Mouse (Mus musculus): ENCODE data around the gene 2510039O18Rik. TPM values are rescaled to one million over a fixed set of nuclear protein-coding genes. Genes with fewer than 3 reads are reported as not detected.

The 2510039O18Rik gene
- polyA plus RNA-seq, 1 experiment from 2014 or later = 39.1 TPM

DNA sequence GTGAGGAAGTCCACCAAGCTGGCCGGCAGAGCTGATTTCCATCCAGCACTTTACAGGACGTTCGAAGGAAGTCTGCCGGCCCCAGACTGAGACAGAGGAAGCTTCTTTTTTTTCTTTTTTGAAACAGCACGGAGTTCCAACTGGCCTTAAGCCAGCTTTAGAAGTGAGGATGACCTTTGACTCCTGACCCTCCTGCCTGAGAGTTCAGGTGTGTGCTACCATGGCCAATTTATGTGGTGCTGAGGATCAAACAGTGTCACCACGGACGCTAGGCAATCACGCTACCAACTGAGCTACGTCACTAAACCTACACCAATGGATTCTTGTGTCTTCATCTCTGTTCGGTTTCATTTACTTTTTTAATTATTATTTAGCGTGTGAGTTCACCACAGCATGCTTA is 18.4 kb upstream of the 2510039O18Rik start:
- H3K4me3 ChIP-seq (ENCODE audit: inconsistent target) = no peak overlapping the region
- 48% methylated on average over 11 of the region's 11 CpGs for WGBS (ENCODE audit: missing documents)
- peaks cover 15% of the 10 kb centered on the region; the same call in 1 of the 2 replicates for H3K79me2 ChIP-seq (ENCODE audit: inconsistent target)
- peak overlapping the region; percentile 46 for H3K27ac ChIP-seq
- peaks cover 84% of the 10 kb centered on the region for H3K36me3 ChIP-seq (ENCODE audit: inconsistent target)

DNA sequence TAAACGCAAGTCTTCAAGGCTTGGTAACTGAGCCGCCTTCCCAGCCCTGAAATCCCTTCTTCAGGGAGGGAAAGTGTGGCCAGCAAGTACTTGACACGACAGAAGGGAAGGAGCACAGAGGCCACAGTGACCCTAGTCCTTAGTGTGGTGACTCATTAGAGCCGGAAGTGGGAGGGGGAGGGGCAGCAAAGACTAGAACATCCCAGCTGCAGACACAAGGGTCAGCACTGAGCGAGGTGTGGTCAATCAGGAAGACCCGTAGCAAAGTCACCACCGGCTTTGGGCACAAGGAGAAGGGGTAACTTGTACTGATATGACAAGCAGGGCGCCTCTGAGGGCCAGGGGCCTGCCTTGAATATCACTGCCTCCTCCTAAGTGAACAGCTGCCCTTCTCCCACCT is 13.0 kb upstream of the 2510039O18Rik start:
- peak overlapping the region; percentile 95 for H3K27ac ChIP-seq
- WGBS (ENCODE audit: missing documents) = 34% methylated on average over 8 of the region's 8 CpGs
- H3K4me3 ChIP-seq (ENCODE audit: inconsistent target) = no peak overlapping the region
- H3K36me3 ChIP-seq (ENCODE audit: inconsistent target) = peaks cover 81% of the 10 kb centered on the region
- peaks cover 34% of the 10 kb centered on the region for H3K79me2 ChIP-seq (ENCODE audit: inconsistent target)

DNA sequence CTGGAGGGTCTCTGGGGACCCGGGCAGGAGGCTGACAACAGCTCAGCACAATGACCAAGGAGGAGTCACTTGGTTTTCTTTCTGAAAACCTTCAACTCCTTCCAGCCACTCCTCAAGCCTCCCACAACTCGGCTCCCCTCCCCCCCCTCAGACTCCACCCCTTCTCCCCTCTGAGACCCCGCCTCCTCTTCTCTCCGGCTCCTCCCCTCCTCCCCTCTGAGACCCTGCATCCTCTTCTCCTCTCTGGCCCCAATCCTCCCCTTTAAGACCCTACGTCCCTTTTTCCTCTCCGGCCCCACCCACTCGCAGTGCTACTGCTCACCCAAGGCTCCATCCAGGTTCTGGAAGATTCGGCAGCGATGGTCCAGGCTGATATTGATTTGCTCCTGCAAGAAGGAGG is 12.6 kb upstream of the 2510039O18Rik start:
- H3K4me3 ChIP-seq (ENCODE audit: inconsistent target) = no peak overlapping the region
- 50% methylated on average over 7 of the region's 9 CpGs for WGBS (ENCODE audit: missing documents)
- peaks cover 38% of the 10 kb centered on the region for H3K79me2 ChIP-seq (ENCODE audit: inconsistent target)
- H3K27ac ChIP-seq = peak overlapping the region; percentile 95
- peaks cover 81% of the 10 kb centered on the region for H3K36me3 ChIP-seq (ENCODE audit: inconsistent target)

DNA sequence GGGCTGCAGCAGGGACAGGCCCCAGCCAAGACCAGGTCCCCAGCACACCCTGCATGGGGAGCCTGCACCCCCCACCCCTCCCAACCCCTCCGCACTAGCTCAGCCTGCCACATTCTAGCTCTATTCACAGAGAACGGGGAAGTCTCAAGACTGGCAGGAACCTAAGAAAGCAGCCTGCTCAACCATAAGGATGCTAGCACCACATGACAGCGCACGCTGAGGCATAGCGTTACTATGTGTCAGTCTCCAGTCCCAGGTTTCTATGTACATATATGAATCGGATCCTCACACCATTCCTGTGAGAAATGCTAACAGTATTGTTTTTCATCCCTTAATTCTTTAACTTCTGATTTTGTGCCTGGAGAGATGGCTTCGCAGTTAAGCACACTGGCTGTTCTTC is 12.2 kb upstream of the 2510039O18Rik start:
- no peak overlapping the region for H3K4me3 ChIP-seq (ENCODE audit: inconsistent target)
- 78% methylated on average over 7 of the region's 7 CpGs for WGBS (ENCODE audit: missing documents)
- H3K79me2 ChIP-seq (ENCODE audit: inconsistent target) = peaks cover 42% of the 10 kb centered on the region
- H3K27ac ChIP-seq = peak overlapping the region; percentile 95
- H3K36me3 ChIP-seq (ENCODE audit: inconsistent target) = peaks cover 77% of the 10 kb centered on the region

DNA sequence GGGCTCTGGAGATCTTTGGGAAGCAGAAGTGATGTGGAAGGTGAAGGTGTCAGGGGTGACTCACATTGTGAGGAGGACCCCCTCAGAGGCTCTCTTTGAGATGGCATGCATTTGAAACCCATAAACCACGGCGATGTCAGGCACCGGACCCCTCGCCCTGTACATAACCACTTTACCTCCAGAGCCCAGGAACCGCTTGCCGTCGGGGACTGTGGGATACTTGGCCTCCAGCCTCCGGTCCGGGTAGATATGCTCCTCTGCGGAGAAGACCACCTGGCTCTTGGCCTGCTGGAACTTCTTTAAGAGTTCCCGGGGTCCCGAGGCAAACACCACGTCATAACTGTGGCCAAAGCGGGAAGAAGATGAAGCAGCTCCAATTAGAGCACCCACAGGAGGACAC is 9.7 kb upstream of the 2510039O18Rik start:
- H3K36me3 ChIP-seq (ENCODE audit: inconsistent target) = peaks cover 53% of the 10 kb centered on the region
- peaks cover 66% of the 10 kb centered on the region for H3K79me2 ChIP-seq (ENCODE audit: inconsistent target)
- no peak overlapping the region for H3K4me3 ChIP-seq (ENCODE audit: inconsistent target)
- no peak overlapping the region for H3K27ac ChIP-seq
- WGBS (ENCODE audit: missing documents) = 95% methylated on average over 14 of the region's 14 CpGs

DNA sequence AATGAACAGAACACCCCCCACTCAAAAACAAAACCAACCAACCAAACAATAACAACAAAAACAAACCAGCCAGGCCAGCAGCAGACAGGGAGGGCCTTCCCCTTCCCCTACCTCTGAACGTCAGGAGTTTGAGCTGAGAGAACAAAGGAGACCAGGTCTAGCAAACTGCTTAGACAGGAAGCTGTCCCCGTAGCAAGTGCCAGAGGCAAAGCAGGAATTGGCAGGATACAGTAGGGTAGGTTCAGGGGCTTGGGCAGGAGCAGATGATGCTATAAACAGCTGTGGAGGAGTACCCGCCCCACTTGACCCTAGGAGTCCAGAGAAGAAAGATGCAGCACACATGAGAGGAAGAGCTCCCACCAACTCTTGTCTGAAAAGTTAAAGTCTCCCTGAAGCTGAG is 6.6 kb upstream of the 2510039O18Rik start:
- WGBS (ENCODE audit: missing documents) = 96% methylated on average over 3 of the region's 3 CpGs
- Histone ChIP-seq H3K79me2 (ENCODE audit: inconsistent target) (peaks cover 61% of the 10 kb centered on the region), H3K36me3 (ENCODE audit: inconsistent target) (peaks cover 37% of the 10 kb centered on the region), H3K4me3 (ENCODE audit: inconsistent target) (no peak overlapping the region), H3K27ac (no peak overlapping the region)

DNA sequence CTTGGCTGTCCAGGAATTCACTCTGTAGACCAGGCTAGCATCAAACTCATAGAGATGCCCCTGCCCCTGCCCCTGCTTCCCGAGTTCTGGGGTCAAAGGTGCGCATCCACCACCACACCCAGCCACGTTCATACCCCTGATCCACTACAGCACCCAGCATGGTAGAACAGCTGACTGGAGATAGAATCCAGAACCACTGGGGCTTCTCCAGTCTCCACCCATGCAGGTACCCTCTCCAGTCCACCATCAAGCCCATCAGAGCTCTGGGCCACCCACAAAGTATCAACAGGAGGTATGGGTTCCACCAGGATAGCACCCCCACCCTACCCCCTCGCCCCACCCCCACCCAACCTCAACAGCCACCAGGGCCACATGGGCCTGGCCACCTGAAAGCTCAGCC is 6.1 kb upstream of the 2510039O18Rik start:
- Histone ChIP-seq H3K79me2 (ENCODE audit: inconsistent target) (peaks cover 61% of the 10 kb centered on the region), H3K4me3 (ENCODE audit: inconsistent target) (no peak overlapping the region), H3K36me3 (ENCODE audit: inconsistent target) (peaks cover 32% of the 10 kb centered on the region), H3K27ac (no peak overlapping the region)
- 33% methylated on average over 1 of the region's 4 CpGs for WGBS (ENCODE audit: missing documents)

DNA sequence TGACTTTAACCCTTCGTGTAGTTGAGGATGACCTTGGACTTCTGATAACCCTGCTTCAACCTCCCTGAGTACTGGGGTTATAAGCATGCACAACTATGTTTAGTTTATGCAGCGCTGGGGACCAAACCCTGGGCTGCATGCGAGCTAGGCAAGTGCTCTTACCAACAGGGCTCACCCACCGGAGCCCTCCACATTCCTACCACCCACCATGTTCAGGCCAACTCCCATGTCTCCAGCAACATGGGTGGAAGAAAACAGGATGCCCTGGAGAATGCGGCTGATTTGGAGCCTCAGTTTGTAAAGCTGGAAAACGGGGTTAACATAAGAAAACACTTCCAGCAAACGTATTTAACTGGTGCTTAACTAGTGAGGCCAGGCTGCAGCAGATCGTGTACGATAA is 4.8 kb upstream of the 2510039O18Rik start:
- Histone ChIP-seq H3K79me2 (ENCODE audit: inconsistent target) (peaks cover 55% of the 10 kb centered on the region), H3K4me3 (ENCODE audit: inconsistent target) (peak overlapping the region; percentile 86), H3K27ac (peak overlapping the region; percentile 96), H3K36me3 (ENCODE audit: inconsistent target) (peaks cover 20% of the 10 kb centered on the region)
- WGBS (ENCODE audit: missing documents) = 40% methylated on average over 9 of the region's 9 CpGs

DNA sequence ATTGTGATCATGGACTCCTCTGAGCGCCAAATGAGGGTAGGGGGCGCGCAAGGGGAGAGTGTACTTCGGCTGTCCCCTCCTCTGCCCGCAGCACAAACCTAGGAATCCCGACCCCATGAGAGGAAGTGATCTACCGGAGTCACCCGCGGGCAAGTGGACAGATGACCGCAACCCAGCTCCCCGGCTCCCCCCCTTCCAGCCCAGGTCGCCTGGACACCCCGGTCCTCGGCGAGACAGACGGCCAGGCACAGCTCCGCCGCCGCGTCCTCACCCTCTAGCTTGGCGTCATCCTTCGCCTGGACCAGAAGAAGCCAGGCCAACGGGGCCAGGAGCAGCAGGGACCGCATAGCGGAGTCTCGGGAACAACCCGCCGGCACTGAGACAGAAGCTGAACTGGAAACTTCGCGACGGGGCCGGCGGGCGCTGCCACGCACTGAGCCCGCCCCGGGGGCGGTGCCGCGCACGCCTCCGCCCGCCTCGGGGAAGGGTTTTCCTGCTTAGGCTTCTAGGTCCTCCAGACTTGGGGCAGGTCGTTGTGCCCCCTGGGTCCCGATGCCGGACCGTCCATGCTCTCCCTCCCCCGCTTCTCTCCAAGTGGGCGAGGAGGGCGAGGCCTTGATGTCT is 4.3 kb upstream of the 2510039O18Rik start, which contains the start of gene Plod1:
TSS of gene Plod1 (minus strand) at position 437 of the 624 bp plus-strand sequence.
- Histone ChIP-seq H3K4me3 (ENCODE audit: inconsistent target) (peak within 1 kb of the TSS; percentile 86), H3K27ac (peak within 1 kb of the TSS; percentile 96), H3K36me3 (ENCODE audit: inconsistent target) (peaks cover 15% of the 10 kb centered on the region), H3K79me2 (ENCODE audit: inconsistent target) (peaks cover 53% of the 10 kb centered on the region)
- WGBS (ENCODE audit: missing documents) = under 1% methylated on average over 49 of the region's 51 CpGs

DNA sequence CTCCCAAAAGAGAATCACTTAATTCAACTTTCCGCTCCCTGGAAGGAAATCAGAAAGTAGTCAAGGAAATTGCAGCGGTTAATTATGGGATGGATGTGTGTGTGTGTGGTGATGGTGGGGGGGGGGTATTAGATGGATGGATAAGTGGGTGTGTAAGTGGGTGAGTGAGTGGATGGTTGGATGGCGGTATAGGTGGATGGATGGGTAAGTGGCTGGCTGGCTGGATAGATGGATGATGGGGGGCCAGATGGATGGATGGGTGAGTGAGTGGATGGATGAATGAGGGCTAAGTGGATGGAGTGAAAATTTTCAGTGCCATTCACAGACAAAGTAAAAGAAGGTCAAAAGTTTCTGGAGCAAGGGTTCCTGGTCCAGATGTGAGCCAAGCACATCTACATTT is 3.7 kb upstream of the 2510039O18Rik start:
- H3K4me3 ChIP-seq (ENCODE audit: inconsistent target) = peak overlapping the region; percentile 86
- WGBS (ENCODE audit: missing documents) = 33% methylated on average over 3 of the region's 3 CpGs
- H3K36me3 ChIP-seq (ENCODE audit: inconsistent target) = peaks cover 9% of the 10 kb centered on the region; the same call in 1 of the 2 replicates
- H3K79me2 ChIP-seq (ENCODE audit: inconsistent target) = peaks cover 53% of the 10 kb centered on the region
- peak overlapping the region; percentile 96 for H3K27ac ChIP-seq

DNA sequence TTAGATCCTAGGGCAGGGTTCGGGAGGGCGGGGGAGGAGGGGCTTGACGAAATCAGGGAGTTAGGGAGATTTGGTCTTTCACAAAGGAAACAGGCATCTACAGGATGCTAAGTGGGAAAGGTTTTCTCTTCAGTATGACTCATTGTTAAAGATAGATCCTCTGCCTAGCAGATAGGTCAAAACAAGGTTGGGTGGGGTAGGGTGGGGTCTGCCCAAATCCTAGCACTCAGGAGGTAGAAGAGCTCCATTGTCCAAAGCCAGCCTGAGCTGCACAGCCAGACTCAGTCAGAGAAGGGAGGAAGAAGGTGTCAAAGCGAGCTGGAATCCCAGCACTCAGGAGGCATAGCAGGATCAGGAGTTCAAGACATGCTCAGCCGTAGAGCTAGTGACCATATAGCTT is 3.2 kb upstream of the 2510039O18Rik start:
- Histone ChIP-seq H3K4me3 (ENCODE audit: inconsistent target) (no peak overlapping the region; the same call in 1 of the 2 replicates), H3K36me3 (ENCODE audit: inconsistent target) (peaks cover 5% of the 10 kb centered on the region; the same call in 1 of the 2 replicates), H3K27ac (peak overlapping the region; percentile 96), H3K79me2 (ENCODE audit: inconsistent target) (peaks cover 53% of the 10 kb centered on the region)
- 83% methylated on average over 5 of the region's 5 CpGs for WGBS (ENCODE audit: missing documents)

DNA sequence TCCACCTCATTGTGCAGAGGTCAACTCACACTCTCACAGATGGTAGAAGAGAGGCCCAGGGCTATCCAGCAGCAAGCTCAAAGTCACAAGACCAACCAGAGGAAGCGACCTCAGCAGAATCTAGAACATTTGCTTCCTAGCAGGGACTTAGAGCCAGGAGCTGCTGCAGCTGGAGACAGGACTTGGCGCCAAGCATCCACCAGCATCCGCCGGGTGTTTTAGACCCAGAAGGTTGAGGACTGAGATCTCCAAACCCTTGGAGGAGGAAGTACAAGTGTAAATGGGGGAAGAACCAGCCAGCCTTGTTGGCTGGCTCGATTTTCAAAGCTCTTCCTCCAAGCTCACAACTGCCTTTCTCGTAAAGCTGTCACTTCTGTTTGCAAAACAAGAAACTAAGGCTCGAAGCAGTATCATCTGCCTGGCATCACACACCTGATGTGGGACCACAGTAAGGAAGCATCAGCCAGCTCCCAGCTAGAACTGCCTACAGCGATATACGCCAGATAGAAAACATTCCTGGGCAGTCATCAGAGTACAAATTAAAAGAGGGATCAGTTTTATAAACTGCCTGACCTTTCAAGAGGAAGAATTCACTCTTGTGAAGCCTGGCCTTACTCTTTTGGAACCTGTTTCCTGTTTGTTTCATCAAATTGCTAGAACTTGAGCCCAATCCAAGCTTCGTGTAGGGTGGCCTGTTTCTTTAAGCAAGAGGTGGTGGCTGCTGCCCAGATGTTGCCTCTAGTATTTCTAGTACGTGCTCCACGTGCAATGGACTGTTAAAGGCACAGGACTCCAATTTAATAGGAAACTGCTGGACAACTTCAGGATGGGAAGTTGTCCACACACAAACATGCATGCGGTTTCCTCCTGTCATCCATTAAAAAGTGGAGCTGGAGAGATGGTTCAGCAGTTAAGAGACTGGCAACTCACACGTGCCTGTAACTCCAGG is 2.3 kb upstream of the 2510039O18Rik start:
- WGBS (ENCODE audit: missing documents) = 38% methylated on average over 14 of the region's 14 CpGs
- H3K36me3 ChIP-seq (ENCODE audit: inconsistent target) = no peaks in the 10 kb centered on the region; the same call in 1 of the 2 replicates
- no peak overlapping the region for H3K4me3 ChIP-seq (ENCODE audit: inconsistent target)
- H3K27ac ChIP-seq = peak overlapping the region; percentile 96
- peaks cover 53% of the 10 kb centered on the region for H3K79me2 ChIP-seq (ENCODE audit: inconsistent target)

DNA sequence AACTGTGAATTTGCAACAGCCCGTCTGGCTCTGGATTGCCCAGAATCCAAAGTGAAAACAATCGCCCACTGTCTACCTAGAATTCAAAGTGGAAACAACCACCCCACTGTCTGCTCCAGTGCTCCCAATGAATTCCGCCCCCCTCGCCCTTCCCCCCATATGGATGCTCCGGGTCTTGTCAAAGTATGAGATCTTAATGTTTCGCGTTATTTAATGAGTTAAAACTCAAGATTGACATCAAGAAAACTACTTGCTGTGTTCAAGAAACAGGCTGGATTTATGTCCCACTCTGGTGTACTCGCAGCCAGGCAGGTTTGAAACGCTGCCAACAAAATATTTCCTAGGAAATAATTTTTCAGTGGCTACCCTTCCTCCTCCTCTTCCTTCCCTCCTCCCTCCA is 584 bp upstream of the 2510039O18Rik start:
- WGBS (ENCODE audit: missing documents) = 73% methylated on average over 9 of the region's 9 CpGs
- Histone ChIP-seq H3K79me2 (ENCODE audit: inconsistent target) (peaks cover 53% of the 10 kb centered on the region), H3K36me3 (ENCODE audit: inconsistent target) (peaks cover 13% of the 10 kb centered on the region), H3K4me3 (ENCODE audit: inconsistent target) (no peak overlapping the region), H3K27ac (peak overlapping the region; percentile 96)

DNA sequence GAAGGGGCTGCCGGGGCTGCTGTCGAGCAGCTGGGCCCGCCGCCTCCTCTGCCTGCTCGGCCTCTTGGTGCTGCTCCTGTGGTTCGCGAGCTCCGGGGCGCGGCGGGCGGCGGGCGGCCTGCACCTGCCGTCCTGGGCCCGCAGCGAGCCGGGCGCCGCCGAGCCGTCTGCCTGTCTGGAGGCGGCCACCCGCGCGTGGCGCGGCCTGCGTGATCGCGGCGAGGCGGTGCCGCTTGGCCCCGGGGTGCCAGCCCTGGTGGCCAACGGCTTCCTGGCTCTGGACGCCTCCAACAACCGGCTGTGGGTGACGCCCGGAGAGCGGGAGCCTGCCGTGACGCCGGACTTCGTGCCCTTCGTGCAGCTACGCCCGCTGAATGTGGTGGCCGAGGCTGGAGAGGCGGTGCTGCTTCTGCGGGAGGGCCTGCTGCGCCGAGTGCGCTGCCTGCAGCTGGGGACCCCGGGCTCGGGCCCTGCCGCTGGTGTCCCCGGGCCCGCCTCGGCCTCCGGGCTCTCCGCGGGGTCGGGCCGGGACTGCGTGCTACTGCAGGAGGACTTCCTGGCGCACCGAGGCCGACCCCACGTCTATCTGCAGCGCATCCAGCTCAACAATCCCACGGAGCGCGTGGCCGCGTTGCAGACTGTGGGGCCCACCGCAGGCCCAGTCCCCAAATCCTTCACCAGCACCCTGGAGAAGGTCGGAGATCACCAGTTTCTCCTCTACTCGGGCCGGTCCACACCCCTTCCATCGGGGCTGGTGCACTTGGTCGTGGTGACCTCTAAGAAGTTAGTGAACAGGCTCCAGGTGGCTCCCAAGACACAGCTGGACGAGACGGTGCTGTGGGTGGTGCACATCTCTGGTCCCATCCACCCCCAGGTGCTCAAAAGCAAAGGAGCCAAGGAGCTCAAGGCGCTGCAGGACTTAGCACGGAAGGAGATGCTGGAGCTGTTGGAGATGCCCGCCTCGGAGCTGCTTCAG is 638 bp downstream of the 2510039O18Rik start:
- no peak overlapping the region; the same call in 1 of the 2 replicates for H3K27ac ChIP-seq
- peak overlapping the region; percentile 69 for H3K4me3 ChIP-seq (ENCODE audit: inconsistent target)
- WGBS (ENCODE audit: missing documents) = 5% methylated on average over 82 of the region's 88 CpGs
- H3K36me3 ChIP-seq (ENCODE audit: inconsistent target) = peaks cover 25% of the 10 kb centered on the region
- peaks cover 53% of the 10 kb centered on the region for H3K79me2 ChIP-seq (ENCODE audit: inconsistent target)
